Mouse (Mus musculus) liver, postnatal 0 days (tissue): ENCODE results near the gene Snapc3. TPM values are rescaled to one million over a fixed set of nuclear protein-coding genes. Genes with fewer than 3 reads are reported as not detected.
"Not testable (repeated sequence)": the region's sequence is repeated elsewhere in the genome, so short reads cannot be mapped to it uniquely, and the experiment has no call there.

ENCODE experiments used
- ATAC-seq: fragments of 200-750 bp; cut with Nextera tagmentation; 2 replicates; pipeline ENCODE4 v1.8.0; 2017; ENCODE audit warnings: mild to moderate bottlenecking, moderate library complexity
- DNase-seq: peaks from one replicate; pipeline ENCODE4 v3.0.0-alpha.2; 2016
- H3K27ac ChIP-seq: fragments of 300-500 bp; sonication (generic); 2 replicates; pipeline ENCODE4 v1.5.1; 2014; ENCODE audit warnings: antibody characterized with exemption, moderate library complexity, mild to moderate bottlenecking, low read depth
- H3K27me3 ChIP-seq: fragments of 300-500 bp; sonication (generic); 2 replicates; pipeline ENCODE4 v1.6.1; 2014; ENCODE audit warnings: low read length, control low read depth, mixed read lengths; ENCODE audit not compliant: insufficient read depth
- H3K36me3 ChIP-seq: fragments of 300-500 bp; sonication (generic); replicated peaks from 2 replicates; pipeline ENCODE4 v1.6.1; 2014; ENCODE audit warnings: mild to moderate bottlenecking, control low read depth, low read length, moderate library complexity, mixed read lengths; ENCODE audit not compliant: insufficient read depth
- H3K4me1 ChIP-seq: fragments of 300-500 bp; sonication (generic); 2 replicates; pipeline ENCODE4 v1.6.1; 2014; ENCODE audit warnings: antibody characterized with exemption, mild to moderate bottlenecking, control low read depth; ENCODE audit not compliant: insufficient read depth
- H3K4me2 ChIP-seq: fragments of 300-500 bp; sonication (generic); 2 replicates; pipeline ENCODE4 v1.6.1; 2014; ENCODE audit warnings: low read depth, mild to moderate bottlenecking, low read length, moderate library complexity, mixed read lengths
- H3K4me3 ChIP-seq: fragments of 300-500 bp; sonication (generic); 2 replicates; pipeline ENCODE4 v1.5.1; 2014; ENCODE audit warnings: low read depth, low read length
- H3K9ac ChIP-seq: fragments of 300-500 bp; sonication (generic); replicated peaks from 2 replicates; pipeline ENCODE4 v1.6.1; 2014; ENCODE audit warnings: mild to moderate bottlenecking, moderate library complexity
- H3K9me3 ChIP-seq: fragments of 300-500 bp; sonication (generic); 2 replicates; pipeline ENCODE4 v1.6.1; 2016; ENCODE audit warnings: mild to moderate bottlenecking, control low read depth, low read length, mixed read lengths
- CTCF ChIP-seq: sonication (generic); IDR thresholded peaks from 2 replicates; pipeline ENCODE4 v1.5.1; 2016; ENCODE audit warnings: antibody characterized with exemption, low read depth
- EP300 ChIP-seq: IDR thresholded peaks from 2 replicates; pipeline ENCODE4 v1.6.1; 2016; ENCODE audit warnings: antibody characterized with exemption, low read depth, mild to moderate bottlenecking
- WGBS: fragments of 180-500 bp; shearing (Covaris S2); extraction: QIAGEN DNeasy Blood & Tissue Kit; methylation state at CpG from one replicate; pipeline ENCODE4 v1.1.7; 2014; ENCODE audit not compliant: insufficient replicate concordance; 5-methylcytosine and 5-hydroxymethylcytosine counted together
- polyA plus RNA-seq: library from polyadenylated mRNA; unstranded; fragments of >200 nt; fragmentation: Nextera tagmentation; extraction: Ambion mirVana; gene quantifications from 2 replicates; pipeline ENCODE4 v1.2.1, GENCODE M21; 2015

The Snapc3 gene
- polyA plus RNA-seq, 1 experiment from 2014 or later: 7.2 TPM

- Histone ChIP-seq H3K27me3 (no peaks in the 10 kb centered on the region), H3K4me2 (no peak overlapping the region), H3K4me1 (no peaks in the 10 kb centered on the region), H3K9me3 (no peaks in the 10 kb centered on the region), H3K4me3 (no peak overlapping the region), H3K27ac (no peak overlapping the region), H3K9ac (no peak overlapping the region), H3K36me3 (no peaks in the 10 kb centered on the region)
- no peak for ATAC-seq
- TF ChIP-seq EP300: no peak
- peak; percentile 50 for TF ChIP-seq CTCF
- no peak for DNase-seq
- 86% methylated on average over 10 of the region's 10 CpGs for WGBS
These were observed 97.6 kb downstream of the Snapc3 start for GRCm38 (mm10) chr4:83514976-83515669.

- not testable (repeated sequence) for H3K4me3 ChIP-seq, H3K4me2 ChIP-seq, H3K9ac ChIP-seq, H3K4me1 ChIP-seq, H3K27me3 ChIP-seq, H3K27ac ChIP-seq, ATAC-seq, H3K9me3 ChIP-seq, DNase-seq, H3K36me3 ChIP-seq
- WGBS: 87% methylated on average over 5 of the region's 6 CpGs
These were observed 98.6 kb downstream of the Snapc3 start for GRCm38 (mm10) chr4:83516144-83516543.

Other genes with a start within 250 kb of the Snapc3 start
- gene Ttc39b, start 93.5 kb upstream of the Snapc3 start, polyA plus RNA-seq: 2.2 and 3.0 TPM in 2 replicates
- 29.9 and 30.1 TPM in 2 replicates for gene Psip1, start 68.7 kb downstream of the Snapc3 start, polyA plus RNA-seq
- gene Ccdc171, start 107.8 kb downstream of the Snapc3 start, polyA plus RNA-seq: 0.47 and 0.60 TPM in 2 replicates